Mouse (Mus musculus) CD8-positive naive resting alpha-beta T cell, adult 2 months (primary cell): ENCODE data around the gene Cdkn2d.
A peak's percentile ranks its signal among the peaks of the same experiment; 100 is the strongest.
"Not testable (repeated sequence)": the region's sequence is repeated elsewhere in the genome, so short reads cannot be mapped to it uniquely, and the experiment has no call there.

Experiments used
- DNase-seq, 2 experiments: peaks; one replicate each; pipeline ENCODE4 v3.0.0; 2022; ENCODE audit warnings: low read depth in 2 of 2, low spot score in 2 of 2

Cdkn2d gene

GRCm38 (mm10) chr9:21318792-21319191 is 27.6 kb upstream of the Cdkn2d start:
- no peak for DNase-seq

- peak in 1 of 2 experiments; percentile 45 for DNase-seq
Observed at GRCm38 (mm10) chr9:21316696-21317095, 25.5 kb upstream of the Cdkn2d start.

GRCm38 (mm10) chr9:21315421-21315820 is 24.2 kb upstream of the Cdkn2d start:
- DNase-seq = no peak

- no peak for DNase-seq
Observed at GRCm38 (mm10) chr9:21314367-21315140, 23.3 kb upstream of the Cdkn2d start.

- DNase-seq = peak; percentile 77 to 79
Observed at GRCm38 (mm10) chr9:21313394-21313793, 22.2 kb upstream of the Cdkn2d start.

- no peak for DNase-seq
Observed at GRCm38 (mm10) chr9:21312134-21312533, 20.9 kb upstream of the Cdkn2d start, which contains the start of gene Ap1m2. TSS of gene Ap1m2 (minus strand) at chr9:21312337.

GRCm38 (mm10) chr9:21311695-21312094 is 20.5 kb upstream of the Cdkn2d start:
- no peak for DNase-seq

- DNase-seq = no peak
Observed at GRCm38 (mm10) chr9:21309150-21309741, 18.0 kb upstream of the Cdkn2d start.

- no peak for DNase-seq
Observed at GRCm38 (mm10) chr9:21305065-21305464, 13.9 kb upstream of the Cdkn2d start.

GRCm38 (mm10) chr9:21299014-21299413 is 7.8 kb upstream of the Cdkn2d start:
- DNase-seq = no peak

GRCm38 (mm10) chr9:21292271-21292670 is 1.1 kb upstream of the Cdkn2d start:
- DNase-seq = no peak

- not testable (repeated sequence) for DNase-seq
Observed at GRCm38 (mm10) chr9:21291868-21292267, 661 bp upstream of the Cdkn2d start.

GRCm38 (mm10) chr9:21290589-21290988 is 618 bp downstream of the Cdkn2d start:
- DNase-seq = no peak

- no peak for DNase-seq
Observed at GRCm38 (mm10) chr9:21289337-21289671, 1.9 kb downstream of the Cdkn2d start.

GRCm38 (mm10) chr9:21288404-21289336 is 2.5 kb downstream of the Cdkn2d start:
- peak; percentile 47 to 53 for DNase-seq

GRCm38 (mm10) chr9:21287571-21288402 is 3.4 kb downstream of the Cdkn2d start, which contains the start of gene Kri1:
TSS of gene Kri1 (minus strand) at chr9:21287969.
- DNase-seq = peak; percentile 96 to 97

GRCm38 (mm10) chr9:21286753-21287152 is 4.5 kb downstream of the Cdkn2d start:
- no peak for DNase-seq

GRCm38 (mm10) chr9:21283994-21284393 is 7.2 kb downstream of the Cdkn2d start:
- DNase-seq = no peak

GRCm38 (mm10) chr9:21283591-21283990 is 7.6 kb downstream of the Cdkn2d start:
- no peak for DNase-seq

- DNase-seq = no peak
Observed at GRCm38 (mm10) chr9:21277776-21278175, 13.4 kb downstream of the Cdkn2d start.

- DNase-seq = no peak
Observed at GRCm38 (mm10) chr9:21276307-21276706, 14.9 kb downstream of the Cdkn2d start.
